Mouse (Mus musculus): ENCODE measurements around the gene Jak1. TPM values are rescaled to one million over a fixed set of nuclear protein-coding genes. Genes with fewer than 3 reads are reported as not detected.

Gene Jak1
- polyA plus RNA-seq, 1 experiment from 2014 or later = 53.2 TPM

- no peak overlapping the region for H3K4me2 ChIP-seq
- H3K27ac ChIP-seq = no peak overlapping the region
- H3K4me1 ChIP-seq (replicated peaks) = peaks cover 48% of the 10 kb centered on the region
- H3K9ac ChIP-seq = no peak overlapping the region
- no peak overlapping the region for H3K4me3 ChIP-seq
- no peaks in the 10 kb centered on the region for H3K9me3 ChIP-seq (replicated peaks)
- H3K27me3 ChIP-seq = no peaks in the 10 kb centered on the region
- no peak for ATAC-seq (replicated peaks; ENCODE audit: insufficient number of reproducible peaks, insufficient read depth, low FRiP score, low read depth)
- no peaks in the 10 kb centered on the region for H3K36me3 ChIP-seq
Measured at GRCm38 (mm10) chr4:101252016-101252415, 13.1 kb downstream of the Jak1 start.

GRCm38 (mm10) chr4:101249977-101250743, 14.9 kb downstream of the Jak1 start:
- no peak overlapping the region for H3K9ac ChIP-seq
- no peak overlapping the region for H3K27ac ChIP-seq
- WGBS = 65% methylated on average over 5 of the region's 6 CpGs
- no peaks in the 10 kb centered on the region for H3K9me3 ChIP-seq (replicated peaks)
- no peak overlapping the region for H3K4me2 ChIP-seq
- no peaks in the 10 kb centered on the region for H3K27me3 ChIP-seq
- no peak overlapping the region for H3K4me3 ChIP-seq
- ATAC-seq (replicated peaks; ENCODE audit: insufficient number of reproducible peaks, insufficient read depth, low FRiP score, low read depth) = no peak
- H3K36me3 ChIP-seq = no peaks in the 10 kb centered on the region
- peaks cover 49% of the 10 kb centered on the region for H3K4me1 ChIP-seq (replicated peaks)

- no peak overlapping the region for H3K4me2 ChIP-seq
- H3K9ac ChIP-seq = no peak overlapping the region
- no peak overlapping the region for H3K4me3 ChIP-seq
- ATAC-seq (replicated peaks; ENCODE audit: insufficient number of reproducible peaks, insufficient read depth, low FRiP score, low read depth) = no peak
- peak overlapping the region; percentile 27; the same call in 1 of the 2 replicates for H3K27ac ChIP-seq
- no peaks in the 10 kb centered on the region for H3K36me3 ChIP-seq
- H3K27me3 ChIP-seq = no peaks in the 10 kb centered on the region
- WGBS = 28% methylated on average over 2 of the region's 2 CpGs
- H3K9me3 ChIP-seq (replicated peaks) = no peaks in the 10 kb centered on the region
- peaks cover 39% of the 10 kb centered on the region for H3K4me1 ChIP-seq (replicated peaks)
Measured at GRCm38 (mm10) chr4:101247355-101247754, 17.7 kb downstream of the Jak1 start.

- 54% methylated on average over 2 of the region's 2 CpGs for WGBS
- H3K9ac ChIP-seq = no peak overlapping the region
- no peaks in the 10 kb centered on the region for H3K36me3 ChIP-seq
- no peak for ATAC-seq (replicated peaks; ENCODE audit: insufficient number of reproducible peaks, insufficient read depth, low FRiP score, low read depth)
- peaks cover 39% of the 10 kb centered on the region for H3K4me1 ChIP-seq (replicated peaks)
- H3K4me3 ChIP-seq = no peak overlapping the region
- H3K27me3 ChIP-seq = no peaks in the 10 kb centered on the region
- no peaks in the 10 kb centered on the region for H3K9me3 ChIP-seq (replicated peaks)
- no peak overlapping the region for H3K4me2 ChIP-seq
- H3K27ac ChIP-seq = no peak overlapping the region
Measured at GRCm38 (mm10) chr4:101246569-101246968, 18.5 kb downstream of the Jak1 start.

GRCm38 (mm10) chr4:101244257-101245011, 20.6 kb downstream of the Jak1 start:
- peaks cover 32% of the 10 kb centered on the region for H3K4me1 ChIP-seq (replicated peaks)
- ATAC-seq (replicated peaks; ENCODE audit: insufficient number of reproducible peaks, insufficient read depth, low FRiP score, low read depth) = no peak
- WGBS = 73% methylated on average over 6 of the region's 6 CpGs

GRCm38 (mm10) chr4:101240875-101241173, 24.3 kb downstream of the Jak1 start:
- no peaks in the 10 kb centered on the region for H3K27me3 ChIP-seq
- no peaks in the 10 kb centered on the region for H3K36me3 ChIP-seq
- H3K4me2 ChIP-seq = no peak overlapping the region
- no peak overlapping the region for H3K27ac ChIP-seq
- 84% methylated on average over 3 of the region's 3 CpGs for WGBS
- no peak for ATAC-seq (replicated peaks; ENCODE audit: insufficient number of reproducible peaks, insufficient read depth, low FRiP score, low read depth)
- H3K4me1 ChIP-seq (replicated peaks) = peaks cover 29% of the 10 kb centered on the region
- H3K4me3 ChIP-seq = no peak overlapping the region
- H3K9ac ChIP-seq = no peak overlapping the region
- no peaks in the 10 kb centered on the region for H3K9me3 ChIP-seq (replicated peaks)

More at GRCm38 (mm10) chr4:101244257-101245011, 20.6 kb downstream of the Jak1 start:
- no peak overlapping the region for H3K9ac ChIP-seq
- H3K4me3 ChIP-seq = no peak overlapping the region
- 0 out of 2 replicates have a peak overlapping the region, but pooled peaks have one; percentile 3 for H3K27ac ChIP-seq
- no peaks in the 10 kb centered on the region for H3K9me3 ChIP-seq (replicated peaks)
- no peaks in the 10 kb centered on the region for H3K36me3 ChIP-seq
- H3K4me2 ChIP-seq = no peak overlapping the region
- no peaks in the 10 kb centered on the region for H3K27me3 ChIP-seq

- WGBS = 81% methylated on average over 5 of the region's 5 CpGs
- Histone ChIP-seq H3K9ac (no peak overlapping the region), H3K27me3 (no peaks in the 10 kb centered on the region), H3K4me3 (no peak overlapping the region), H3K9me3 (replicated peaks) (no peaks in the 10 kb centered on the region), H3K36me3 (no peaks in the 10 kb centered on the region), H3K27ac (no peak overlapping the region), H3K4me1 (replicated peaks) (peaks cover 24% of the 10 kb centered on the region), H3K4me2 (no peak overlapping the region)
- no peak; the same call in 1 of the 2 replicates for ATAC-seq (replicated peaks; ENCODE audit: insufficient number of reproducible peaks, insufficient read depth, low FRiP score, low read depth)
Measured at GRCm38 (mm10) chr4:101240163-101240874, 24.8 kb downstream of the Jak1 start.

- H3K9ac ChIP-seq = no peak overlapping the region
- H3K9me3 ChIP-seq (replicated peaks) = no peaks in the 10 kb centered on the region
- H3K36me3 ChIP-seq = no peaks in the 10 kb centered on the region
- no peak overlapping the region for H3K4me2 ChIP-seq
- ATAC-seq (replicated peaks; ENCODE audit: insufficient number of reproducible peaks, insufficient read depth, low FRiP score, low read depth) = 0 out of 2 replicates have a peak, but pooled peaks have one; percentile 7
- no peaks in the 10 kb centered on the region for H3K27me3 ChIP-seq
- WGBS = 88% methylated on average over 3 of the region's 3 CpGs
- no peak overlapping the region for H3K27ac ChIP-seq
- H3K4me1 ChIP-seq (replicated peaks) = peaks cover 20% of the 10 kb centered on the region
- no peak overlapping the region for H3K4me3 ChIP-seq
Measured at GRCm38 (mm10) chr4:101239313-101240162, 25.5 kb downstream of the Jak1 start.

GRCm38 (mm10) chr4:101238589-101238988, 26.5 kb downstream of the Jak1 start:
- no peak for ATAC-seq (replicated peaks; ENCODE audit: insufficient number of reproducible peaks, insufficient read depth, low FRiP score, low read depth)
- Histone ChIP-seq H3K9me3 (replicated peaks) (no peaks in the 10 kb centered on the region), H3K27ac (no peak overlapping the region), H3K4me2 (no peak overlapping the region), H3K27me3 (no peaks in the 10 kb centered on the region), H3K4me1 (replicated peaks) (peaks cover 21% of the 10 kb centered on the region), H3K36me3 (no peaks in the 10 kb centered on the region), H3K9ac (no peak overlapping the region), H3K4me3 (no peak overlapping the region)
- WGBS = 56% methylated on average over 4 of the region's 4 CpGs

- Histone ChIP-seq H3K27me3 (no peaks in the 10 kb centered on the region), H3K36me3 (no peaks in the 10 kb centered on the region), H3K4me3 (no peak overlapping the region), H3K9me3 (replicated peaks) (no peaks in the 10 kb centered on the region), H3K4me1 (replicated peaks) (peaks cover 21% of the 10 kb centered on the region), H3K9ac (no peak overlapping the region), H3K4me2 (no peak overlapping the region), H3K27ac (no peak overlapping the region)
- peak; percentile 36; the same call in 1 of the 2 replicates for ATAC-seq (replicated peaks; ENCODE audit: insufficient number of reproducible peaks, insufficient read depth, low FRiP score, low read depth)
- WGBS = 36% methylated on average over 6 of the region's 6 CpGs
Measured at GRCm38 (mm10) chr4:101236797-101237196, 28.3 kb downstream of the Jak1 start.

GRCm38 (mm10) chr4:101235964-101236363, 29.1 kb downstream of the Jak1 start:
- 79% methylated on average over 1 of the region's 1 CpGs for WGBS
- no peak for ATAC-seq (replicated peaks; ENCODE audit: insufficient number of reproducible peaks, insufficient read depth, low FRiP score, low read depth)
- Histone ChIP-seq H3K27me3 (no peaks in the 10 kb centered on the region), H3K36me3 (no peaks in the 10 kb centered on the region), H3K9ac (no peak overlapping the region), H3K27ac (no peak overlapping the region), H3K9me3 (replicated peaks) (no peaks in the 10 kb centered on the region), H3K4me2 (no peak overlapping the region), H3K4me1 (replicated peaks) (peaks cover 21% of the 10 kb centered on the region), H3K4me3 (no peak overlapping the region)
